Mouse (Mus musculus) G1E-ER4 (cell line): ENCODE measurements around the gene Itpkb. TPM values are rescaled to one million over a fixed set of nuclear protein-coding genes. Genes with fewer than 3 reads are reported as not detected.

Source experiments
- GATA1 ChIP-seq: IDR thresholded peaks from one replicate; pipeline ENCODE4 v1.8.0; 2012; ENCODE audit warnings: low read length, inconsistent platforms
- polyA plus RNA-seq: library from polyadenylated mRNA; stranded (reverse); fragments of >175 nt; gene quantifications from 2 replicates; pipeline ENCODE4 v1.2.3, GENCODE M21; 2012

Gene Itpkb
- polyA plus RNA-seq, 1 experiment = 19.6 TPM

GRCm38 (mm10) chr1:180460721-180461120 is 130.4 kb downstream of the Itpkb start:
- no peak for TF ChIP-seq GATA1

- no peak for TF ChIP-seq GATA1
These were observed 132.1 kb downstream of the Itpkb start for GRCm38 (mm10) chr1:180462396-180462795.

- TF ChIP-seq GATA1 = no peak
These were observed 132.7 kb downstream of the Itpkb start for GRCm38 (mm10) chr1:180462983-180463475.

- no peak for TF ChIP-seq GATA1
These were observed 134.1 kb downstream of the Itpkb start for GRCm38 (mm10) chr1:180464357-180464756.

- TF ChIP-seq GATA1 = no peak
These were observed 135.3 kb downstream of the Itpkb start for GRCm38 (mm10) chr1:180465620-180466019.

- TF ChIP-seq GATA1 = no peak
These were observed 137.7 kb downstream of the Itpkb start for GRCm38 (mm10) chr1:180468004-180468403.

- no peak for TF ChIP-seq GATA1
These were observed 143.3 kb downstream of the Itpkb start for GRCm38 (mm10) chr1:180473566-180473965.

Other genes starting within 250 kb of the Itpkb start
- 3.7 and 6.3 TPM in 2 replicates for gene Coq8a, start 130.9 kb upstream of the Itpkb start, polyA plus RNA-seq
- gene Psen2, start 67.0 kb upstream of the Itpkb start, polyA plus RNA-seq = 53.0 and 56.0 TPM in 2 replicates
- gene Stum, start 153.0 kb downstream of the Itpkb start, polyA plus RNA-seq = not detected in 2 replicates
- gene Parp1, start 238.4 kb downstream of the Itpkb start, polyA plus RNA-seq = 156 and 174 TPM in 2 replicates